Mouse (Mus musculus) thymus, adult 2 months (tissue): Measurements from ENCODE around the gene Rab4b.

Experiments used
- CTCF ChIP-seq: fragments of 200-500 bp; IDR thresholded peaks from 2 replicates; pipeline ENCODE4 v1.5.1; 2012; ENCODE audit warnings: mild to moderate bottlenecking, control low read depth, low read length, moderate library complexity, borderline replicate concordance; ENCODE audit not compliant: control insufficient read depth, poor library complexity, insufficient read depth; ENCODE audit errors: extremely low read depth
- POLR2A ChIP-seq: fragments of 200-500 bp; IDR thresholded peaks from 2 replicates; pipeline ENCODE4 v1.6.1; 2012; ENCODE audit warnings: mild to moderate bottlenecking, low read length, control low read depth, moderate library complexity; ENCODE audit not compliant: control insufficient read depth, poor library complexity, insufficient read depth; ENCODE audit errors: extremely low read depth

- TF ChIP-seq CTCF, result no peak
- TF ChIP-seq POLR2A, result no peak
These were observed 17.0 kb downstream of the Rab4b start for GRCm38 (mm10) chr7:27161744-27162143.
